Mouse (Mus musculus) hindbrain, embryonic 12.5 days (tissue): Measurements from ENCODE around the gene Ovol3. TPM values are rescaled to one million over a fixed set of nuclear protein-coding genes. Genes with fewer than 3 reads are reported as not detected.

Experiments
- ATAC-seq: fragments of 200-750 bp; cut with Nextera tagmentation; 2 replicates; pipeline ENCODE4 v1.8.0; 2017; ENCODE audit warnings: moderate TSS enrichment; ENCODE audit not compliant: low FRiP score
- H3K27ac ChIP-seq: fragments of 300-500 bp; sonication (generic); 2 replicates; pipeline ENCODE4 v1.5.1; 2016; ENCODE audit warnings: mild to moderate bottlenecking
- H3K27me3 ChIP-seq: fragments of 300-500 bp; sonication (generic); 2 replicates; pipeline ENCODE4 v1.6.1; 2016; ENCODE audit warnings: mild to moderate bottlenecking
- H3K36me3 ChIP-seq: fragments of 300-500 bp; sonication (generic); 2 replicates; pipeline ENCODE4 v1.6.1; 2016; ENCODE audit warnings: mild to moderate bottlenecking
- H3K4me1 ChIP-seq: fragments of 300-500 bp; sonication (generic); 2 replicates; pipeline ENCODE4 v1.6.1; 2016
- H3K4me2 ChIP-seq: fragments of 300-500 bp; sonication (generic); replicated peaks from 2 replicates; pipeline ENCODE4 v1.6.1; 2016; ENCODE audit warnings: mild to moderate bottlenecking
- H3K4me3 ChIP-seq: fragments of 300-500 bp; sonication (generic); 2 replicates; pipeline ENCODE4 v1.5.1; 2016; ENCODE audit warnings: mild to moderate bottlenecking
- H3K9ac ChIP-seq: fragments of 300-500 bp; sonication (generic); 2 replicates; pipeline ENCODE4 v1.6.1; 2016; ENCODE audit warnings: mild to moderate bottlenecking, moderate library complexity
- H3K9me3 ChIP-seq: fragments of 300-500 bp; sonication (generic); replicated peaks from 2 replicates; pipeline ENCODE4 v1.6.1; 2016; ENCODE audit warnings: mild to moderate bottlenecking
- WGBS: fragments of 180-500 bp; shearing (Covaris S2); methylation state at CpG from one replicate; pipeline ENCODE4 v1.1.7; 2016; 5-methylcytosine and 5-hydroxymethylcytosine counted together
- polyA plus RNA-seq: library from polyadenylated mRNA; unstranded; fragments of >200 nt; fragmentation: Nextera tagmentation; extraction: Ambion mirVana; gene quantifications from 2 replicates; pipeline ENCODE4 v1.2.1, GENCODE M21; 2016

Ovol3 gene
- polyA plus RNA-seq, 1 experiment from 2014 or later, result not detected

GRCm38 (mm10) chr7:30188344-30189115, 47.0 kb downstream of the Ovol3 start:
- 86% methylated on average over 12 of the region's 12 CpGs for WGBS

DNA sequence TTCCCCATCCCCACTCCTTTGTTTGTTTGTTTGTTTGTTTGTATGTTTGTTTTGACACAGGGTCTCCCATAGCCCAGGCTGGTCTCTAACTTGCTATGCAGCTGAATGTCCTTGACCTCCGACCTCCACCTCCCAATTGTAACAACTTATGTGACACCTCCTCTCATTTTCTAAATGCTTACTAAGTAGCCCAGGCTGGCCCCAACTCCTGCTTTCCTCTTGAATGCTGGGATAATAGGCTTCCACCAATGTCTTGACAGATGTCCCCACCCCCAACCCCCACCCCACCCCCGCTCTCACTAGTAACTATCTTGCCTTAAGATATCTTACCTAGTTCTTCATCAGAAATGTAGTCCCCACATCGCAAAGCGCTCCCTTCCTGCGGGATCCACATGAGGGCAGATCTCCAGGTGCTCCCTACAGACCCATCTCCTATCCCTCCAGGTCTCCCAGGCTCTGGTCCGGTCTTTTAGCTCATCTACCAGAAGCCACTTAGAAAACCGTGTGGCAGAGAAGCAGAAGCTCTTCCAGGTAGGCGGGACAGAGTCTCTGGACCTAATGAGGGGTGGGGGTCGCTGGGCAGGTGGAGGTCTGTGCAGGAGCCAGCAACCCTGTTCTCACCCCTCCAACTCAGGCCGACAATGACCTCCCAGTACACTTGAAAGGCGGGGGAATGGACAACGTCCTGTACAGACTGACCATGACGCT, 50.7 kb downstream of the Ovol3 start:
- Histone ChIP-seq H3K27me3 (no peaks in the 10 kb centered on the region), H3K27ac (no peak overlapping the region), H3K4me1 (peaks cover 8% of the 10 kb centered on the region), H3K9me3 (no peaks in the 10 kb centered on the region), H3K9ac (no peak overlapping the region), H3K4me2 (no peak overlapping the region), H3K36me3 (peaks cover 39% of the 10 kb centered on the region), H3K4me3 (no peak overlapping the region)
- WGBS, result 72% methylated on average over 13 of the region's 13 CpGs
- ATAC-seq, result no peak

More at GRCm38 (mm10) chr7:30188344-30189115, 47.0 kb downstream of the Ovol3 start:
- no peak overlapping the region for H3K4me2 ChIP-seq
- peaks cover 19% of the 10 kb centered on the region for H3K4me1 ChIP-seq
- no peak overlapping the region for H3K27ac ChIP-seq
- H3K4me3 ChIP-seq, result no peak overlapping the region
- H3K9me3 ChIP-seq, result no peaks in the 10 kb centered on the region
- no peaks in the 10 kb centered on the region for H3K27me3 ChIP-seq
- peaks cover 64% of the 10 kb centered on the region for H3K36me3 ChIP-seq
- ATAC-seq, result no peak
- H3K9ac ChIP-seq, result no peak overlapping the region

DNA sequence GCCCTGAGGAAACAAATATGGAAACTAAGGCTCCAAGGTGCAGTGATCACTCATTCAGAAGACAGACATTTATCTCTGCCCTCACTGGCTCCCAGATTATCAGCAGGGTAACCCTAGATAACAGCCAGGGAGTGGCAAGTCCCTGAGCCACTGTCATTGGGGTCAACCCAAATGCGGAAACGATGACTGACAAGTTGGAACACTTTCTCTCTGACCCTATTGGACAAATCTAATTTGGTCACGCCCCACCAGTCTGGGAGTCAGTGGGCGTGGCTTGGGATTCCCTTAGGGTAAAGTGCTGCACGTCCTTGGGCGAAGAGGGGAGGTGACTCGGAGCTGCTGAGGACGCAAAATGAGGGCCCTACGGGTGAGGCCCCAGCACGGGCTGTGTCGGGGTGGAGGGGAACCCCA, 51.6 kb downstream of the Ovol3 start, which contains the start of gene Cox7a1:
Gene Cox7a1, plus strand, starts transcription at position 266 of the 411 bp plus-strand sequence.
- peaks cover 35% of the 10 kb centered on the region for H3K36me3 ChIP-seq
- peak within 1 kb of the TSS; percentile 6; the same call in 1 of the 2 replicates for H3K4me3 ChIP-seq
- H3K9ac ChIP-seq, result peak within 1 kb of the TSS; percentile 35; the same call in 1 of the 2 replicates
- no peak within 1 kb of the TSS for H3K27ac ChIP-seq
- peak within 1 kb of the TSS; percentile 41 for H3K4me2 ChIP-seq
- no peaks in the 10 kb centered on the region for H3K27me3 ChIP-seq
- peak; percentile 68 for ATAC-seq
- peaks cover 8% of the 10 kb centered on the region for H3K4me1 ChIP-seq
- no peaks in the 10 kb centered on the region for H3K9me3 ChIP-seq
- 0% methylated on average over 11 of the region's 11 CpGs for WGBS

Other genes starting within 250 kb of the Ovol3 start
- 7.1 and 7.2 TPM in 2 replicates for gene Zfp14, start 184.3 kb downstream of the Ovol3 start, polyA plus RNA-seq
- 9.8 and 10.1 TPM in 2 replicates for gene Zfp82, start 162.8 kb downstream of the Ovol3 start, polyA plus RNA-seq
- gene Gm26920, start 145.3 kb downstream of the Ovol3 start, polyA plus RNA-seq, result 0.80 and 0.82 TPM in 2 replicates
- gene Zfp566, start 145.2 kb downstream of the Ovol3 start, polyA plus RNA-seq, result 13.7 and 16.2 TPM in 2 replicates
- 121 and 126 TPM in 2 replicates for gene Zfp260, start 140.9 kb downstream of the Ovol3 start, polyA plus RNA-seq
- gene Zfp382, start 113.8 kb downstream of the Ovol3 start, polyA plus RNA-seq, result 14.0 and 14.6 TPM in 2 replicates
- gene Zfp146, start 66.0 kb downstream of the Ovol3 start, polyA plus RNA-seq, result 17.6 and 20.2 TPM in 2 replicates
- 3.5 and 3.6 TPM in 2 replicates for gene Cox7a1, start 51.6 kb downstream of the Ovol3 start, polyA plus RNA-seq
- gene Capns1, start 36.9 kb downstream of the Ovol3 start, polyA plus RNA-seq, result 78.0 and 80.0 TPM in 2 replicates
- gene Polr2i, start 3.8 kb downstream of the Ovol3 start, polyA plus RNA-seq, result 135 and 149 TPM in 2 replicates
- gene Tbcb, start 3.5 kb downstream of the Ovol3 start, polyA plus RNA-seq, result 272 and 275 TPM in 2 replicates
- 0.48 and 0.77 TPM in 2 replicates for gene Thap8, start 44.4 kb upstream of the Ovol3 start, polyA plus RNA-seq
- 7.2 and 7.4 TPM in 2 replicates for gene Wdr62, start 44.7 kb upstream of the Ovol3 start, polyA plus RNA-seq
- gene Clip3, start 56.0 kb upstream of the Ovol3 start, polyA plus RNA-seq, result 74.8 and 88.1 TPM in 2 replicates
- gene Alkbh6, start 73.0 kb upstream of the Ovol3 start, polyA plus RNA-seq, result 87.1 and 93.5 TPM in 2 replicates
- gene Syne4, start 79.1 kb upstream of the Ovol3 start, polyA plus RNA-seq, result 36.9 and 39.2 TPM in 2 replicates
- 0.33 and 0.49 TPM in 2 replicates for gene E130208F15Rik, start 86.0 kb upstream of the Ovol3 start, polyA plus RNA-seq
- gene Sdhaf1, start 88.2 kb upstream of the Ovol3 start, polyA plus RNA-seq, result 22.3 and 23.4 TPM in 2 replicates
- 9.3 and 10.1 TPM in 2 replicates for gene Lrfn3, start 127.0 kb upstream of the Ovol3 start, polyA plus RNA-seq
- gene Tyrobp, start 178.0 kb upstream of the Ovol3 start, polyA plus RNA-seq, result 17.7 and 19.7 TPM in 2 replicates
- gene Hcst, start 184.1 kb upstream of the Ovol3 start, polyA plus RNA-seq, result 0.57 and 0.86 TPM in 2 replicates
- 1.3 and 2.2 TPM in 2 replicates for gene Nfkbid, start 186.0 kb upstream of the Ovol3 start, polyA plus RNA-seq
- gene Aplp1, start 209.8 kb upstream of the Ovol3 start, polyA plus RNA-seq, result 348 and 365 TPM in 2 replicates
- gene Kirrel2, start 222.0 kb upstream of the Ovol3 start, polyA plus RNA-seq, result 16.1 and 23.9 TPM in 2 replicates
- 3.8 and 5.2 TPM in 2 replicates for gene Nphs1, start 222.6 kb upstream of the Ovol3 start, polyA plus RNA-seq